Mouse (Mus musculus): Measurements from ENCODE around the gene Cdhr4. TPM values are rescaled to one million over a fixed set of nuclear protein-coding genes. Genes with fewer than 3 reads are reported as not detected.
"Not testable (repeated sequence)": the region's sequence is repeated elsewhere in the genome, so short reads cannot be mapped to it uniquely, and the experiment has no call there.

The Cdhr4 gene
- total RNA-seq, 4 experiments from 2014 or later: not detected

- no peak for DNase-seq (ENCODE audit: low spot score in 2 of 2)
Measured at GRCm38 (mm10) chr9:108003531-108003890, 11.2 kb downstream of the Cdhr4 start.

- no peak for DNase-seq (ENCODE audit: low spot score in 2 of 2)
Measured at GRCm38 (mm10) chr9:108008041-108008440, 15.7 kb downstream of the Cdhr4 start.

- no peak for DNase-seq (ENCODE audit: low spot score in 2 of 2)
Measured at GRCm38 (mm10) chr9:108010385-108010784, 18.1 kb downstream of the Cdhr4 start.

GRCm38 (mm10) chr9:108013577-108013976 lies 21.3 kb downstream of the Cdhr4 start:
- DNase-seq (ENCODE audit: low spot score in 2 of 2): not testable (repeated sequence)

GRCm38 (mm10) chr9:108017127-108017526 lies 24.8 kb downstream of the Cdhr4 start:
- DNase-seq (ENCODE audit: low spot score in 2 of 2): no peak

- DNase-seq (ENCODE audit: low spot score in 2 of 2): no peak
Measured at GRCm38 (mm10) chr9:108020741-108021140, 28.4 kb downstream of the Cdhr4 start.

GRCm38 (mm10) chr9:108023216-108023615 lies 30.9 kb downstream of the Cdhr4 start:
- DNase-seq (ENCODE audit: low spot score in 2 of 2): no peak

- DNase-seq (ENCODE audit: low spot score in 2 of 2): no peak
Measured at GRCm38 (mm10) chr9:108026584-108026983, 34.3 kb downstream of the Cdhr4 start.

GRCm38 (mm10) chr9:108027867-108028266 lies 35.6 kb downstream of the Cdhr4 start:
- DNase-seq (ENCODE audit: low spot score in 2 of 2): no peak

GRCm38 (mm10) chr9:108032126-108032525 lies 39.8 kb downstream of the Cdhr4 start:
- no peak for DNase-seq (ENCODE audit: low spot score in 2 of 2)

GRCm38 (mm10) chr9:108035331-108036156 lies 43.2 kb downstream of the Cdhr4 start:
- no peak for DNase-seq (ENCODE audit: low spot score in 2 of 2)

- no peak for DNase-seq (ENCODE audit: low spot score in 2 of 2)
Measured at GRCm38 (mm10) chr9:108044751-108045492, 52.6 kb downstream of the Cdhr4 start.

- peak in 1 of 2 experiments; percentile 9 for DNase-seq (ENCODE audit: low spot score in 2 of 2)
Measured at GRCm38 (mm10) chr9:108046582-108046981, 54.3 kb downstream of the Cdhr4 start.

- peak in 1 of 2 experiments; percentile 3 for DNase-seq (ENCODE audit: low spot score in 2 of 2)
Measured at GRCm38 (mm10) chr9:108047601-108048565, 55.6 kb downstream of the Cdhr4 start.

GRCm38 (mm10) chr9:108048566-108048955 lies 56.3 kb downstream of the Cdhr4 start:
- DNase-seq (ENCODE audit: low spot score in 2 of 2): peak in 1 of 2 experiments; percentile 10

GRCm38 (mm10) chr9:108049016-108049455 lies 56.7 kb downstream of the Cdhr4 start, which contains the start of gene Gmppb:
Gene Gmppb, plus strand, starts transcription at chr9:108049242.
- peak; percentile 88 to 95 for DNase-seq (ENCODE audit: low spot score in 2 of 2)

Other genes with a start within 250 kb of the Cdhr4 start
- 10 to 100 TPM; 21.0 to 34.8 (median 26.8) TPM for gene Rbm5, start 221.5 kb upstream of the Cdhr4 start, total RNA-seq (2022)
- gene Rbm6, start 119.3 kb upstream of the Cdhr4 start, total RNA-seq (2022): 10 to 100 TPM; 17.3 to 20.0 (median 18.0) TPM
- 10 to 100 TPM; 10.8 to 14.7 (median 11.9) TPM for gene Mon1a, start 104.3 kb upstream of the Cdhr4 start, total RNA-seq (2022)
- 1 to 10 TPM in 1 of 4 experiments, under 1 TPM in 3; 0.43 to 1.4 (median 0.82) TPM for gene Mst1r, start 85.6 kb upstream of the Cdhr4 start, total RNA-seq (2022)
- gene Actl11, start 64.0 kb upstream of the Cdhr4 start, total RNA-seq (2022): not detected
- gene Camkv, start 56.8 kb upstream of the Cdhr4 start, total RNA-seq (2022): under 1 TPM; 0.20 to 0.46 (median 0.35) TPM
- gene Traip, start 42.4 kb upstream of the Cdhr4 start, total RNA-seq (2022): 1 to 10 TPM in 1 of 4 experiments, under 1 TPM in 3; 0.47 to 1.6 (median 0.57) TPM
- 1 to 10 TPM; 2.2 to 2.7 (median 2.5) TPM for gene Uba7, start 17.0 kb upstream of the Cdhr4 start, total RNA-seq (2022)
- gene Gm20661, start 9.4 kb upstream of the Cdhr4 start, total RNA-seq (2022): not detected
- gene Inka1, start 6.6 kb upstream of the Cdhr4 start, total RNA-seq (2022): 1 to 10 TPM; 1.3 to 2.5 (median 2.0) TPM
- gene Gm20662, start 3.9 kb downstream of the Cdhr4 start, total RNA-seq (2022): 1 to 10 TPM in 3 of 4 experiments, not detected in 1; 1.3 to 1.9 (median 1.3) TPM
- gene Ip6k1, start 10.0 kb downstream of the Cdhr4 start, total RNA-seq (2022): 10 to 100 TPM; 19.7 to 22.9 (median 21.3) TPM
- 1 to 10 TPM; 4.3 to 6.2 (median 4.8) TPM for gene Gmppb, start 56.7 kb downstream of the Cdhr4 start, total RNA-seq (2022)
- gene Amigo3, start 60.7 kb downstream of the Cdhr4 start, total RNA-seq (2022): 1 to 10 TPM in 3 of 4 experiments, under 1 TPM in 1; 0.80 to 2.2 (median 1.5) TPM
- gene Mst1, start 87.9 kb downstream of the Cdhr4 start, total RNA-seq (2022): under 1 TPM in 1 of 4 experiments, not detected in 3; 0.40 TPM
- gene Rnf123, start 90.8 kb downstream of the Cdhr4 start, total RNA-seq (2022): 100 to 1,000 TPM; 137 to 185 (median 161) TPM
- gene Apeh, start 102.1 kb downstream of the Cdhr4 start, total RNA-seq (2022): 10 to 100 TPM; 29.4 to 43.5 (median 33.6) TPM
- gene Bsn, start 197.9 kb downstream of the Cdhr4 start, total RNA-seq (2022): under 1 TPM; 0.02 to 0.07 (median 0.04) TPM

Data from gastrocnemius, adult 8-10 months (tissue).